Mouse (Mus musculus) right cerebral cortex, adult 18-20 months (tissue): Measurements from ENCODE around the gene Mark3.
A peak's percentile ranks its signal among the peaks of the same experiment; 100 is the strongest.

Source experiments
- DNase-seq: peaks from one replicate; pipeline ENCODE4 v3.0.0; 2022; ENCODE audit warnings: mixed read lengths

Gene Mark3

GRCm38 (mm10) chr12:111700920-111701458 is 126.7 kb downstream of the Mark3 start:
- peak; percentile 84 for DNase-seq

DNA sequence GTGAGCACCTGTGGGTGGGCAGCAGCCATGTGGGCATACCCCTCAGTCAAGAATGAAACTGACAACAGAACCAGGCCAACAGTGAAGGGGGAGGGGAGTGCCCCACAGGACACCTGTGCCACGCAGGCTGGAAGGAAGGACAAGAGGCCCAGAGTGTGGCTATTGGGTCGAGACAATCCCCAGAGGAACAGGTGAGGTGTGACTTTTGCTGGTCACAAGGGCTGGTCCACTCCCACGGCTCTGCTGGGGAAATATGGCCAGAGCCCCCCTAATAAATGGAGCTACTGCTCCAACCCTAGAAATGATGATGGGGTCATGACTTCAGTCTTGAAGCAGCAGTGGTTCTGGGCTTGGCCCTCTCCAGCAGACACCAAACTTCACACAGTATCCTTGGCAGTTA is 129.0 kb downstream of the Mark3 start:
- DNase-seq, result no peak

DNA sequence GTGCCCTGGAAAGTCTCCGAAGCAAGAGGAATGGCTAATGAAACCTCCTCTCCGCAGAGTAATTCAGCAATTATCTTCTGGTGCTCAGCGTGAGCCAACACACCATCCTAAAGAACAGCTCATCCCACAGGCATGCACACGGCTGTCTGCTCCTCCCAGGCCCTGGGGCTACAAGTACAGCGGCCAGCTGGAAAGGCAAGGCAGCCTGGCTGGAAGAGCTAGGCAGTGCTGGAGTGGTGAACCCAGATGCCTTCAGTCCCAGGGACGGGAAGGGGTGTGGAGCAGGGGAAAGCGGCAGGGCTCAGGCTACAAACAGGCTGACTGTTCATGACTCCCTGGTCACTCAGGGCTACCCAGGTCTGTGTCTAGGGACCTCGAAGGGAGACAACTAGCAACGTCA is 130.3 kb downstream of the Mark3 start:
- DNase-seq, result no peak

DNA sequence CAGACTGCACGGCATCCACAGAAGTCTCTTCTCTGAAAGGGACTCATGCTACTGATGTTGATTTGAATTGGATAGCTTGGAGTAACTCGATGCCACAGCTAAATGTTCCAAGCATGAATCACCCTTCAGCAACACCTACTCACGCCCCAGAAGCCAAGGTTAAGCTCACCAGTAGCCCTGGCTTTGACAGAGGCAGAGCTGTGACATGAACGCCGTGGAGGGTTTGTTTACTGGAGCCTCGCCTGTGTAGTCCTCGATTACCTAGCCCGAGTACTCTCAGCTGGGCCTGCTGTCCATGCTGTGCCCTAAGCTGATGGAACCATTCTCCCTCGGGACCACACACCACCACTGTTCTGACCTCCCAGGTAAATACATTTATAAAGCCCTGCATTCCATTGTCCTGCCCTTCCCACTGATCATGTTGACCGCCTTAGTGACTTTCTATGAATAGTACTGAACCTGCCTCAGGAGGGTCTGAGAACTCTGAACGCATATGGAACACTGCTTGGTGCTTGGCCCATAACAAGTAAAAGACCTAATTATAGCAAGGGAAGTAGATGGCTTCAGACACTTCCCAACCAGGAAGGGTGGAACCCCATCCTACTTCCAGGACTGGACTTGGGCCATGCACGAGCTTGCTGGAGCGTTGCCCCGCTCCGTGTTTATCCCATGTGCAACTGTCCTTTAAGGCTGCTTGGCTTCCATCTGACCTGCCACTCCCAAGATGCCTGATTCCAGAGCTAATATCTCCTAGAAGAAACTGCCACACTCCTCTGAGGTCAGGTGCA is 131.1 kb downstream of the Mark3 start:
- no peak for DNase-seq
